Mouse (Mus musculus): ENCODE measurements at regions not wholly inside any gene's neighbourhood (a gene's known extent, or its start where the extent isn't known, plus 50 kb on each side); places are given as distances from the start of the nearest gene placed in this dataset.

GRCm38 (mm10) chr17:9762436-9762835 is 92.9 kb upstream of the Pabpc6 start:
- dilution Hi-C loops (cut with MboI; ENCODE audit: extremely low pct_ligation_motif_present, extremely low pct_unique_long_range_greater_than_20kb, low sequenced_read_pairs) (no loop called here), in situ Hi-C loops (cut with MboI; ENCODE audit: low pct_ligation_motif_present, low pct_unique_long_range_greater_than_20kb, low sequenced_read_pairs) (no loop called here)
- Histone ChIP-seq H3K9ac (ENCODE audit: insufficient read depth, low read depth) (no peak overlapping the region), H3K36me3 (replicated peaks in 1 of 2; ENCODE audit: control insufficient read depth in 1 of 2, insufficient read depth in 1 of 2, low read length in 1 of 2) (no peaks in the 10 kb centered on the region), H3K79me2 (replicated peaks; ENCODE audit: control insufficient read depth, extremely low read depth, insufficient read depth, poor library complexity, severe bottlenecking) (no peaks in the 10 kb centered on the region), H3K4me1 (ENCODE audit: control insufficient read depth in 1 of 2, insufficient read depth in 2 of 2) (peaks cover 0 to 20% of the 10 kb centered on the region in 2 experiments; a peak in 2 of 4 replicates), H3K27ac (ENCODE audit: insufficient read depth, low read depth) (no peak overlapping the region), H3K4me2 (ENCODE audit: insufficient read depth, low read depth, poor library complexity, severe bottlenecking) (no peak overlapping the region), H3K4me3 (replicated peaks in 1 of 3; ENCODE audit: low read depth in 2 of 3, low read length in 2 of 3, poor library complexity in 1 of 3) (no peak overlapping the region), H3K27me3 (replicated peaks) (no peaks in the 10 kb centered on the region), H3K9me3 (replicated peaks; ENCODE audit: low read length) (no peaks in the 10 kb centered on the region)
- DNase-seq (ENCODE audit: extremely low read depth) = no peak
- TF ChIP-seq ZC3H11A (IDR thresholded peaks at IDR 0.05; ENCODE audit: low read depth, low read length) (no peak), CTCF (conservative IDR thresholded peaks at IDR 0.05 in 1 of 2, IDR thresholded peaks at IDR 0.05 in 1 of 2; ENCODE audit: low read depth in 2 of 2, low read length in 2 of 2) (no peak), EP300 (IDR thresholded peaks at IDR 0.05; ENCODE audit: low read length) (no peak), MEF2A (IDR thresholded peaks at IDR 0.05; ENCODE audit: borderline replicate concordance, low read depth, low read length) (no peak), NRF1 (IDR thresholded peaks at IDR 0.05; ENCODE audit: low read depth, low read length) (no peak), TBP (conservative IDR thresholded peaks at IDR 0.05; ENCODE audit: low read depth, low read length) (no peak), JUND (conservative IDR thresholded peaks at IDR 0.05; ENCODE audit: low read depth, low read length) (no peak), GABPA (IDR thresholded peaks at IDR 0.05; ENCODE audit: insufficient replicate concordance, low read depth, low read length) (no peak), RCOR1 (conservative IDR thresholded peaks at IDR 0.05; ENCODE audit: low read depth, low read length) (no peak), IRF4 (IDR thresholded peaks at IDR 0.05; ENCODE audit: low read depth, low read length) (no peak), SMC3 (IDR thresholded peaks at IDR 0.05; ENCODE audit: low read depth, low read length) (no peak), ELF1 (IDR thresholded peaks at IDR 0.05; ENCODE audit: low read depth, low read length) (no peak), TCF12 (IDR thresholded peaks at IDR 0.05; ENCODE audit: low read depth, low read length) (no peak), KAT2A (IDR thresholded peaks at IDR 0.05; ENCODE audit: insufficient replicate concordance, low read length) (no peak), SIN3A (IDR thresholded peaks at IDR 0.05; ENCODE audit: low read length) (no peak), PAX5 (IDR thresholded peaks at IDR 0.05; ENCODE audit: low read length) (no peak), POLR2AphosphoS2 (IDR thresholded peaks at IDR 0.05; ENCODE audit: low read depth, low read length) (no peak), ZNF384 (IDR thresholded peaks at IDR 0.05; ENCODE audit: low read depth, low read length) (no peak)

GRCm38 (mm10) chr17:9760706-9761059 is 91.2 kb upstream of the Pabpc6 start:
- Histone ChIP-seq H3K4me1 (ENCODE audit: control insufficient read depth in 1 of 2, insufficient read depth in 2 of 2) (peaks cover 0 to 20% of the 10 kb centered on the region in 2 experiments; a peak in 2 of 4 replicates), H3K4me2 (ENCODE audit: insufficient read depth, low read depth, poor library complexity, severe bottlenecking) (no peak overlapping the region), H3K79me2 (replicated peaks; ENCODE audit: control insufficient read depth, extremely low read depth, insufficient read depth, poor library complexity, severe bottlenecking) (no peaks in the 10 kb centered on the region), H3K4me3 (replicated peaks in 1 of 3; ENCODE audit: low read depth in 2 of 3, low read length in 2 of 3, poor library complexity in 1 of 3) (no peak overlapping the region), H3K9me3 (replicated peaks; ENCODE audit: low read length) (no peaks in the 10 kb centered on the region), H3K27me3 (replicated peaks) (no peaks in the 10 kb centered on the region), H3K27ac (ENCODE audit: insufficient read depth, low read depth) (no peak overlapping the region), H3K36me3 (replicated peaks in 1 of 2; ENCODE audit: control insufficient read depth in 1 of 2, insufficient read depth in 1 of 2, low read length in 1 of 2) (no peaks in the 10 kb centered on the region), H3K9ac (ENCODE audit: insufficient read depth, low read depth) (no peak overlapping the region)
- no peak for DNase-seq (ENCODE audit: extremely low read depth)
- TF ChIP-seq MEF2A (IDR thresholded peaks at IDR 0.05; ENCODE audit: borderline replicate concordance, low read depth, low read length) (no peak; the same call in 1 of the 2 replicates), ZNF384 (IDR thresholded peaks at IDR 0.05; ENCODE audit: low read depth, low read length) (peak; percentile 52), BHLHE40 (IDR thresholded peaks at IDR 0.05; ENCODE audit: low read depth, low read length) (0 out of 2 replicates have a peak, but pooled peaks have one; percentile 12)
- in situ Hi-C loops (cut with MboI; ENCODE audit: low pct_ligation_motif_present, low pct_unique_long_range_greater_than_20kb, low sequenced_read_pairs) (no loop called here), dilution Hi-C loops (cut with MboI; ENCODE audit: extremely low pct_ligation_motif_present, extremely low pct_unique_long_range_greater_than_20kb, low sequenced_read_pairs) (no loop called here)
